Mouse (Mus musculus): Measurements from ENCODE around the gene Arhgap1. TPM values are rescaled to one million over a fixed set of nuclear protein-coding genes. Genes with fewer than 3 reads are reported as not detected.

The Arhgap1 gene
- polyA plus RNA-seq, 1 experiment from 2014 or later = 132 TPM

DNA sequence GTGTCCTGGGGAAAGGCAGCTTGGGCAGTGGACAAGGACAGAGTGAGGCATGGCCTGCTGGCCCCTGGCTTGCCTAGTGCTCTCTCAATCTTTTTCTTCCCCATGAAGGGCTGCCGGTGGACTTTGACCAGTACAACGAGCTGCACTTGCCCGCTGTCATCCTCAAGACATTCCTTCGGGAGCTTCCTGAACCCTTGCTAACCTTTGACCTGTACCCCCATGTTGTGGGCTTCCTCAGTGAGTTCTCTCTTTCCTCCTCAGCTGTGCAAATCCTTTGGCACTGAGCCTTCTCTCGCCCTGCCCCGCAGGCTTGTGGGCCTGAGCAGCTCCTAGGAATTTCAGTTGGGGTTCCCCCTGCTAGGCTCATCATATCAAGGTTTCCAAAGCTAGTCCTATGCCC is 20.4 kb downstream of the Arhgap1 start:
- peaks cover 89% of the 10 kb centered on the region for H3K36me3 ChIP-seq
- no peaks in the 10 kb centered on the region for H3K9me3 ChIP-seq (replicated peaks)
- H3K4me2 ChIP-seq = no peak overlapping the region
- no peak for ATAC-seq (replicated peaks; ENCODE audit: low FRiP score)
- 82% methylated on average over 6 of the region's 6 CpGs for WGBS
- no peaks in the 10 kb centered on the region for H3K27me3 ChIP-seq
- H3K4me3 ChIP-seq (replicated peaks) = no peak overlapping the region
- 0 out of 2 replicates have a peak, but pooled peaks cover 3% of the 10 kb centered on the region for H3K4me1 ChIP-seq
- no peak overlapping the region for H3K9ac ChIP-seq
- no peak overlapping the region for H3K27ac ChIP-seq

DNA sequence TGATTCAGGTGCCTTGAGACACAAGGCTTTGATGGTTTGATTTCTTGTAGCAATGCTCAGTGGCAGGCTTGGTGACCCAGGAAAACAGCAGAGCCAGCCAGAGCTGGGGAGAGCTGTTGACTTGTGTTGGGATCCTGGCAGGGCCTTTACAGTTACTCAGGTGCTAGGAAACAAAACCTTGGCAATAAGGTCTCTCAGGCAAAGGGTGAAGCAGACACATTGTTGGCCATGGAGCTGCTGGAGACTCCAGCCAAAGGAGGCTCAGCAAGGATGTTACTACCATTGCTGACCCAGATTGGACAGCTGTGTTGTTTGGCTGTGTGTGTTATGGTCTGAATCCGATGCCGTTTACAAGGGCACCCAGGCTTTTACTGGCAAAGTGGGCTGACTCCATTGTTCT is 23.9 kb downstream of the Arhgap1 start:
- peaks cover 94% of the 10 kb centered on the region for H3K36me3 ChIP-seq
- ATAC-seq (replicated peaks; ENCODE audit: low FRiP score) = no peak
- no peak overlapping the region for H3K4me2 ChIP-seq
- H3K4me3 ChIP-seq (replicated peaks) = no peak overlapping the region
- WGBS = 92% methylated on average over 2 of the region's 2 CpGs
- H3K27ac ChIP-seq = no peak overlapping the region
- no peaks in the 10 kb centered on the region for H3K27me3 ChIP-seq
- H3K9me3 ChIP-seq (replicated peaks) = no peaks in the 10 kb centered on the region
- H3K4me1 ChIP-seq = peaks cover 7% of the 10 kb centered on the region
- H3K9ac ChIP-seq = no peak overlapping the region

- no peak for ATAC-seq (replicated peaks; ENCODE audit: low FRiP score)
- H3K27me3 ChIP-seq = no peaks in the 10 kb centered on the region
- WGBS = 89% methylated on average over 5 of the region's 5 CpGs
These were observed 25.2 kb downstream of the Arhgap1 start for GRCm38 (mm10) chr2:91674895-91675294.

DNA sequence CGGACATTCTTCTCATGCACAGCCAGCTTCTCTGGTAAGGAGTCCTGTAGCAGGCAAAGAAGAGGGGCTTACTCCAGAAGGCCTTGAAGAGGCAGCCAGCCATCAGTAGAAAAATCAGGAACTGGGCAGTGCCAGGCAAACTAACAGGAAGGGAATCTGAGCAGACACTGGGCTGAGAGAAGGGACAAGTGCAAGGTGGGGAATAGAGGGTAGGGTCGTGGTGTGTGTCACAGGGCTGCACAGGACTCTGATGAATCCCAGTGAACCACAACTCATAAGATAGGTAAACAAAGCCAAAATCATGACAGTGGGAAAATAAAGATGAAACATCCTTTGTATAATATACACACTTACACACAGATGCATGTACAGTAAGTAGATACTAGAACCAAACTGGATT is 26.8 kb downstream of the Arhgap1 start:
- H3K4me2 ChIP-seq = no peak overlapping the region
- H3K27ac ChIP-seq = peak overlapping the region; percentile 35
- H3K36me3 ChIP-seq = peaks cover 93% of the 10 kb centered on the region
- H3K9ac ChIP-seq = no peak overlapping the region
- H3K4me3 ChIP-seq (replicated peaks) = no peak overlapping the region
- H3K9me3 ChIP-seq (replicated peaks) = no peaks in the 10 kb centered on the region
- H3K27me3 ChIP-seq = no peaks in the 10 kb centered on the region
- WGBS = 52% methylated on average over 2 of the region's 2 CpGs
- ATAC-seq (replicated peaks; ENCODE audit: low FRiP score) = no peak; the same call in 1 of the 2 replicates
- peaks cover 7% of the 10 kb centered on the region for H3K4me1 ChIP-seq

More at GRCm38 (mm10) chr2:91674895-91675294, 25.2 kb downstream of the Arhgap1 start:
- H3K36me3 ChIP-seq = peaks cover 94% of the 10 kb centered on the region
- H3K9me3 ChIP-seq (replicated peaks) = no peaks in the 10 kb centered on the region
- H3K27ac ChIP-seq = no peak overlapping the region
- H3K4me2 ChIP-seq = no peak overlapping the region
- H3K9ac ChIP-seq = no peak overlapping the region
- H3K4me1 ChIP-seq = peaks cover 7% of the 10 kb centered on the region
- H3K4me3 ChIP-seq (replicated peaks) = no peak overlapping the region

DNA sequence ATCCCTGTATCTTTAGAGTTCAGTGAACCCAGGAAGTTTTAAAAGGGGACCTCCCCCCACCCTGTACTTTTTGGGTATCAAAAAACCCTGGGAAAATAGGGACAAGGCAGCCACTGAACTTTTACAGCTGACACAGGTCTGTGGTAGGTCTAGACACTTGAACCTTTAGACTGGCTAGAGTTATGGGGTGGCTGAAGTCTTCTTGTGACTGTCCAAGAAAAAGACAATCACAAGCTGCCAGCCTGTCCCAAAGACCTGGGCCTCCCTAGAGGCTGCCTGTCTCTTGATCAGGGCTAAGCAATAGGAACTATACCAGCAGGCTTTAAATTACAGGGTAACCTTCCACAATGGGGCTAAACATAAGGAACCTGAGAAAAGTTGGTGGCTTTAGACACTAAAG is 27.3 kb downstream of the Arhgap1 start:
- Histone ChIP-seq H3K27ac (peak overlapping the region; percentile 35; the same call in 1 of the 2 replicates), H3K9me3 (replicated peaks) (no peaks in the 10 kb centered on the region), H3K36me3 (peaks cover 93% of the 10 kb centered on the region), H3K4me3 (replicated peaks) (no peak overlapping the region), H3K4me2 (no peak overlapping the region), H3K9ac (no peak overlapping the region), H3K4me1 (peaks cover 7% of the 10 kb centered on the region), H3K27me3 (no peaks in the 10 kb centered on the region)
- ATAC-seq (replicated peaks; ENCODE audit: low FRiP score) = peak; percentile 66; the same call in 1 of the 2 replicates

DNA sequence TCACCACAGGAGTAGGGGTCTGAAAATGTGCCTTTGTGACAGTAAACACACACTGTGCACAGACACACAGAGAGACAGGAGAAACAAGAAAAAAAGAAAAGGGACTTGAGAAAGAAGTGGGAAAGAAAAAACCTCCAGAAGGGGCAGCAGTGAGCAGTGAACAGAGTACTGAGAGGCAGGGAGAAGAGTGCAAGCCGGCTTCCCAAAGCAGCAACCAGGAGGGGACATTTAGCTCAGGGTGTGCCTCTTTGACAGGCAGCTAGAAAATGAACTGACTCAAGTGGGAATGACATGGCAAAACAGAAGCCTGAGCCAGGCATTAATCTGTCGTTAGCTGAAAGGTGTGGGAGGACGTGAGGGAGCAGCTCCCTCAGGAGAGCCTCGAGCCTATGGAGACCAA is 33.2 kb downstream of the Arhgap1 start:
- Histone ChIP-seq H3K27ac (no peak overlapping the region), H3K36me3 (peaks cover 88% of the 10 kb centered on the region), H3K9me3 (replicated peaks) (no peaks in the 10 kb centered on the region), H3K9ac (no peak overlapping the region), H3K27me3 (no peaks in the 10 kb centered on the region), H3K4me1 (no peaks in the 10 kb centered on the region), H3K4me3 (replicated peaks) (no peak overlapping the region), H3K4me2 (no peak overlapping the region)
- ATAC-seq (replicated peaks; ENCODE audit: low FRiP score) = no peak
- WGBS = 40% methylated on average over 4 of the region's 4 CpGs

DNA sequence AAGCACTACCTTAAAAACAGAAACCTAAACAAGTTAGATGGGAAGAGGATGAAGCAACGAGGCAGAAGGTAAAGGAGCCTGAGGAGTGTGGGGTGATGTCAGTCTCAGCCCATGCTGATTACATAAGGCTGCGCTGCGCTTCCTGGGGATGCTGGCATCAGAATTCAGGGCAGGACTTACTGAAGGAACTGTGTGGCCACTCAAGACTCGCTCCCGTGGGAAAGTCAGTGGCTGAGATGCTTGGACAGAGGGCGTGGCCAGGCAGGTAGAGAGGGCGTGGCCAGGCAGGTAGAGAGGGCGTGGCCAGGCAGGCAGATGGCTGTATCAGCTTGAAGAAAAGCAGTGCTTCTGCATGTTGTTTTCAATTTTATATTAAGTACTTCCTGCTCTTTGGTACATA is 34.3 kb downstream of the Arhgap1 start:
- no peak for ATAC-seq (replicated peaks; ENCODE audit: low FRiP score)
- no peaks in the 10 kb centered on the region for H3K9me3 ChIP-seq (replicated peaks)
- H3K9ac ChIP-seq = no peak overlapping the region
- no peak overlapping the region for H3K27ac ChIP-seq
- no peaks in the 10 kb centered on the region for H3K4me1 ChIP-seq
- peaks cover 85% of the 10 kb centered on the region for H3K36me3 ChIP-seq
- H3K27me3 ChIP-seq = no peaks in the 10 kb centered on the region
- no peak overlapping the region for H3K4me2 ChIP-seq
- H3K4me3 ChIP-seq (replicated peaks) = no peak overlapping the region
- 81% methylated on average over 8 of the region's 8 CpGs for WGBS

- Histone ChIP-seq H3K9ac (no peak overlapping the region), H3K4me2 (no peak overlapping the region), H3K4me3 (replicated peaks) (no peak overlapping the region), H3K27ac (no peak overlapping the region), H3K4me1 (no peaks in the 10 kb centered on the region), H3K36me3 (peaks cover 58% of the 10 kb centered on the region), H3K9me3 (replicated peaks) (no peaks in the 10 kb centered on the region), H3K27me3 (no peaks in the 10 kb centered on the region)
- ATAC-seq (replicated peaks; ENCODE audit: low FRiP score) = no peak
- WGBS = 74% methylated on average over 7 of the region's 7 CpGs
These were observed 39.8 kb downstream of the Arhgap1 start for GRCm38 (mm10) chr2:91689452-91689851.

- Histone ChIP-seq H3K9ac (no peak overlapping the region), H3K9me3 (replicated peaks) (no peaks in the 10 kb centered on the region), H3K27ac (no peak overlapping the region), H3K4me3 (replicated peaks) (no peak overlapping the region), H3K4me2 (no peak overlapping the region), H3K4me1 (no peaks in the 10 kb centered on the region), H3K36me3 (peaks cover 25% of the 10 kb centered on the region), H3K27me3 (no peaks in the 10 kb centered on the region)
- ATAC-seq (replicated peaks; ENCODE audit: low FRiP score) = no peak
- 85% methylated on average over 10 of the region's 10 CpGs for WGBS
These were observed 46.0 kb downstream of the Arhgap1 start for GRCm38 (mm10) chr2:91695436-91696224.

DNA sequence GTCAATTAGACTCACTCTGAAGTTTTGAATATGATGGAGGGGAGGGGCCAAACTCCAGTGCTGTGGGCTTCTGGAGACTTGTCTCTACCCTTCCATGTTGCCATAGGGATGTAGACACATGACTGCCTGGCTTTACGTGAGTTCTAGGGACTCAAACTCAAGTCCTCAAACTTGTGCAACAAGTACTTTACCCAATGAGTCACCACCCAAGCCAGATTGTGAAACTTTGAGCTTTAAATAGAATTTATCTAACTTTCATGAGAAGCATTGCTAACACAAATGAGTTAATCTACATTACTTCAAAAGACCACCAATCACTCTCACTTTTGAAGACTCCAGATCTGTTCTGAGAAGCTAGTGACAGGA is 46.5 kb downstream of the Arhgap1 start:
- Histone ChIP-seq H3K4me1 (no peaks in the 10 kb centered on the region), H3K27ac (no peak overlapping the region)

GRCm38 (mm10) chr2:91699225-91699624 is 49.6 kb downstream of the Arhgap1 start:
- 68% methylated on average over 1 of the region's 1 CpGs for WGBS

More for the DNA sequence above, 46.5 kb downstream of the Arhgap1 start:
- H3K9ac ChIP-seq = no peak overlapping the region
- H3K4me3 ChIP-seq (replicated peaks) = no peak overlapping the region
- H3K9me3 ChIP-seq (replicated peaks) = no peaks in the 10 kb centered on the region
- no peaks in the 10 kb centered on the region for H3K27me3 ChIP-seq
- 87% methylated on average over 1 of the region's 1 CpGs for WGBS
- no peak overlapping the region for H3K4me2 ChIP-seq
- H3K36me3 ChIP-seq = peaks cover 23% of the 10 kb centered on the region
- ATAC-seq (replicated peaks; ENCODE audit: low FRiP score) = no peak

DNA sequence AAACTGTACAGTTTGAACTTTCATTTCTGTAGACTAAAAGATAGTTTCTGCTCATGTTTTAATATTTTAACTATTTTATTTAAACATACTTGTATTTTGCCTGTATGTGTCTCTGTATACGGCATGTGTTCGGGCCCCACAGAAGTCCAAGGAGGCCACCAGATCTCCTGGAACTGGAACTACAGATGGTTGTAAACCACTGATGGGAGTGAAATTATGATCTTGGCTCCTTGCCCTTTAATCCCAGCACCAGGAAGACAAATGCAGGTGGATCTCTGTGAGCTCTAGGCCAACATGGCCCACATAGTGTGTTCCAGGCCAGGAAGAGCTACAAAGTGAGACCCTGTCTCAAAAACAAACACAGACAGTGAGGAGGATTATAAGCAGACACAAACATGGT is 51.7 kb downstream of the Arhgap1 start:
- Histone ChIP-seq H3K4me2 (no peak overlapping the region), H3K4me1 (no peaks in the 10 kb centered on the region), H3K9me3 (replicated peaks) (no peaks in the 10 kb centered on the region), H3K36me3 (no peaks in the 10 kb centered on the region), H3K4me3 (replicated peaks) (no peak overlapping the region), H3K27ac (no peak overlapping the region), H3K9ac (no peak overlapping the region), H3K27me3 (no peaks in the 10 kb centered on the region)
- ATAC-seq (replicated peaks; ENCODE audit: low FRiP score) = no peak
- WGBS = 93% methylated on average over 2 of the region's 2 CpGs

More at GRCm38 (mm10) chr2:91699225-91699624, 49.6 kb downstream of the Arhgap1 start:
- Histone ChIP-seq H3K9me3 (replicated peaks) (no peaks in the 10 kb centered on the region), H3K4me3 (replicated peaks) (no peak overlapping the region), H3K27me3 (no peaks in the 10 kb centered on the region), H3K36me3 (peaks cover 12% of the 10 kb centered on the region), H3K9ac (no peak overlapping the region), H3K4me1 (no peaks in the 10 kb centered on the region), H3K27ac (no peak overlapping the region), H3K4me2 (no peak overlapping the region)
- no peak for ATAC-seq (replicated peaks; ENCODE audit: low FRiP score)

DNA sequence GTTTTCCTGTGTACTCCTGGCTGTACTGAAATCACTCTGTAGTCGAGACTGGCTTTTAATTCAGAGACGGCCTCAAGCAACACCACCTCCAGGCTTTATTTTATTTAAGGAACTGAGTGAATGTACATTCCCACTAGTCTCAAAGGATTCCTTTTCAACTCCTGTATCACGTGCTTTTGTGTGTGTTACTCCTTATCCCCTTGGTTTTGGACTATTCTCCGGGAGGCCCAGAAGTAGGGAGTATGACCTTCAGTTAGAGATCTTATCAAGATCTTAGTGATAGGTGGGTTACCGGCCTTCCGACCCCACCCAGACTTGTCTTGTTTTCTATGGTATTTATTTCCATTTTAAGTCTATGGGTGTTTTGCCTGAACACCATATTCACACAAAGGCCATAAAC is 56.1 kb downstream of the Arhgap1 start:
- Histone ChIP-seq H3K4me1 (peaks cover 9% of the 10 kb centered on the region), H3K4me2 (no peak overlapping the region), H3K36me3 (no peaks in the 10 kb centered on the region), H3K9me3 (replicated peaks) (no peaks in the 10 kb centered on the region), H3K27me3 (no peaks in the 10 kb centered on the region), H3K27ac (no peak overlapping the region), H3K4me3 (replicated peaks) (no peak overlapping the region), H3K9ac (no peak overlapping the region)
- WGBS = 81% methylated on average over 6 of the region's 6 CpGs
- ATAC-seq (replicated peaks; ENCODE audit: low FRiP score) = no peak

Data from kidney, embryonic 15.5 days (tissue).